Mouse (Mus musculus) adipose tissue, adult 10 weeks (tissue): ENCODE measurements around the gene S100pbp. TPM values are rescaled to one million over a fixed set of nuclear protein-coding genes. Genes with fewer than 3 reads are reported as not detected.

Source experiments
- polyA plus RNA-seq: library from polyadenylated mRNA; stranded (reverse); fragments of 350-450 nt; fragmentation: Illumina TruSeq; extraction: RNeasy Lipid Tissue Mini Kit (QIAGEN cat#74804); gene quantifications from one replicate; pipeline ENCODE4 v1.2.3, GENCODE M21; 2014; ENCODE audit warnings: low read depth, low replicate concordance

Gene S100pbp
- 24.2 TPM for polyA plus RNA-seq

DNA sequence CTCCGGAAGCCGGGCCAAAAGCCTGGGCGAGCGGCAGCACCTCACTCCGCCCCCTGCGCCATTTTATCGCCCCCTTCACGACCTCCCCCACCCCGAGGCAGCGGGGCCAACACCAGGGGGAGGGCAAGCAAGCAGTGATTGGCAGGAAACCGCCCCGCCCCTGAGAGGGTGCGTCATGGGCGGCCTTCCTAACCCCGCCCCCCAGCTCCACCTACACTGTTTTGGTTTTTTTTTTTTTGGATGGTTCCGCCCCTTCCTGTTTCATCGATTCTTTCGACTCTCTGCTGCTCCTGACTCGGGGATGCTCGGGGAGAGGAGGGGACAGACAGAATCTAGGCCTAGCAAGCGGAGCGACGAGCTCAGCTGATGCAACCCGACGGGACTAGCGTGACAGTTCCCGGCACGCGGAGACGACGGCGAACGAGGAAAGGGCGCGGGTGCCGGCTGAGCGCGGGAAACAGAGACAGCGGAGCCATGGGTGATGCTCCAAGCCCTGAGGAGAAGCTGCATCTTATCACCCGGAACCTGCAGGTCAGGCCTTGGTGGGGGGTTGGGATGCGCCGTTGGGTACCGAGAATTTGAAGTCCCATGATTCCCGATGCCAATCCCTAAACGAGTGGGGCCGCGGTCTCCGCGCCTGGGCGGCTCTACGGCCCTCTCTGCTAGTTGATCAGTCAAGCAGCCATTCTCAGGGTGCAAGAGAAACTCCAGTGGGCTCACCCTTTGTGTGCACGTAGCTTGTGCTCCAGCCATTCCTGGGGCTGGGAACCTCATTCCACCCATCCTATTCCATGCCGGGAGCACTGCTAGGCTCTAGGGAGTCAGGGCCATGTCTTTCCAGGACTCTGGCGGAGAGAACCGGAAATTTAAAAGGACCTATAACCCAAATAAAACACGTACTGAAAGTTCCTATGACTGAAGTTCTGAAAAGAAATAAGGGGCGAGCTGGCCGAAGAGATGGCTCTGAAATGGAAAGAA lies at the start of gene S100pbp, which contains the start of gene Yars:
Gene S100pbp, minus strand, starts transcription at position 186 of the 978 bp plus-strand sequence.
Gene Yars, plus strand, starts transcription at position 219 of the 978 bp plus-strand sequence.

DNA sequence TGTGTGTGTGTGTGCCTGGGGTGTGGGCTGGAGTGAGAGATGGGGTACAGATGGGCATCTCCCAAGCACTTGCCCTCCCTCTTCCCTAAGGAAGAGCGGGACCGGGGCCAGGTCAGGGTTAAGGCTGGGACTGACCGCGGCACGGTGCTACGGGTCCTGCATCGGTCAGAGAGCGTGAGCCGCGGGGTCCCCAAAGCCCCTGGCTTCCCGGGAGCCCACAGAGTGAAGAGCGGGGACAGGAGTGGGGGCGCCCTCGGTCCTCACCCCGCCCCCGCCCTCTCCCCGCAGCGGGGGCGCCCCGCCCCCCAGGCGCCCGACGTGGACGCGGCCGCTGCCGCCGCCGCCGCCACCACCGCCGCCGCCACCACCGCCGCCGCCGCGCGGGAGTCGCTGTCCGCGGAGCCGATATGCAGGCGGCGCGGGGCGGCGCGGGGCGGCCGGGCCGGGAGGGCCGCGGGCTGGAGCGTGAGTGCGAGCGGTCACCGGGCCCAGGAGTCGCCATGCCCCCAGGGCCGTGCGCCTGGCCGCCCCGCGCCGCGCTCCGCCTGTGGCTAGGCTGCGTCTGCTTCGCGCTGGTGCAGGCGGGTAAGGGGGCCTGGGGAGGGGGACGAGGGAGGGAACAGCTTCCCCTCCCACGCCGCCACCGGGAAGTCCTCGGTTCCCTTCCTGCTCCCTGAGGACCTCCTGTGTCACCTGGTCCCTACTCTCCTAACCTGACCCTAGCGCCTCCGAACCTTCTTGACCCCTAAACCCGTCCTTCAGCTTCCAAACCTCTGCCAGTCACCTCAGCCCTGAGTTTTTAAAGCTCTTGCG lies 52.7 kb downstream of the S100pbp start, which contains the start of gene Fndc5:
Gene Fndc5, plus strand, starts transcription at position 421 of the 813 bp plus-strand sequence.

DNA sequence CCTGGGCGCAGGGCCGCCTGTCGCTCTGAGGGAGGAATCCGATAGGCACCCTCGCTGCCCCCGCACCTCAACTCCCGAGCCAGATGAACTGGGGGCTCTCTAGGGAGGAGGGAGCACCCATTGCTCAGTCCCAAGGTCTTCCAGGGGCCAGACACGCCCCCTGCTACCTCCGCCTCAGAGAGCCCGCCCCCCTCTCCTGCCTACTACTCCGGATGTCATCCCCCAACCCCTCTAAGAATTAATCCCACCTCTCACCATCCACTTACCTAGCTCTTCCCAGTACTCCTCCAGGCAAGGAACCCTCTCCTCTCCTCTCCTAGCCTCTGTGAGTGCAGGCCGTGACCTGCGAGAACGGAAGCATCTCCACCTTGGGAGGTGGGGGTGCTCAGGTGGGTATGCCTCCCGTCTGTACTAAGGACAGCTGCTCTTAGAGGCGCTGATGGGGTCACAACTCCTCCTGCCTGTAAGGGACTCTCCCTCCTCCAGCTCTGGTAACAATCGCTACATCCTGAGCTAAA lies 67.9 kb downstream of the S100pbp start, which contains the start of gene Hpca:
Gene Hpca, minus strand, starts transcription at position 468 of the 518 bp plus-strand sequence.

DNA sequence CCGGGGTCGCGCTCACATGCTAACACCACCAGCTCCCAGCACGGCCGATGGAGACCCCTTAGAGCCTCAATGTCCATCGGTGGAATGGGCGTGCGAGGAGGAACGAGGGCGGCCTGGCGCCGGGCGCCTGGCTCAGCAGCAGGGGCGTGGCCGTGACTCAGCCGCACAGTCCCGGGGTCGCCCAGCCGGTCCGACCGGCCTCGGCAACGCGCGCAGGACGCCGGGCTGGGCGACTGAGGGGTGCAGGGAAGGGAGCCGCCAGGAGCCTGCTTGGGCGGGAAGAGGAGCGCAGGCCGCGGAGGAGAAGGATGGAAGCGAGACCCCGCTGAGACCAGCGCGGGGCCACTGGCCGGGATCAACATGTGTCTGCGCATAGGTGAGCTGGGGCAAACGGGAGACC lies 84.2 kb downstream of the S100pbp start, which contains the start of gene Tmem54:
Gene Tmem54, plus strand, starts transcription at position 193 of the 400 bp plus-strand sequence.

Other genes starting within 250 kb of the S100pbp start
- gene Azin2, start 227.3 kb downstream of the S100pbp start, polyA plus RNA-seq = 23.1 TPM
- 118 TPM for gene Ak2, start 197.8 kb downstream of the S100pbp start, polyA plus RNA-seq
- gene Rnf19b, start 131.5 kb downstream of the S100pbp start, polyA plus RNA-seq = 34.1 TPM
- gene Tmem54, start 84.2 kb downstream of the S100pbp start, polyA plus RNA-seq = 1.5 TPM
- gene Hpca, start 67.7 kb downstream of the S100pbp start, polyA plus RNA-seq = 3.5 TPM
- 2.8 TPM for gene Fndc5, start 52.7 kb downstream of the S100pbp start, polyA plus RNA-seq
- gene Yars, start within 50 bp of the S100pbp start, polyA plus RNA-seq = 31.8 TPM
- 19.0 TPM for gene C77080, start 71.7 kb upstream of the S100pbp start, polyA plus RNA-seq
- gene Sync, start 97.9 kb upstream of the S100pbp start, polyA plus RNA-seq = 2.4 TPM
- gene Rbbp4, start 145.6 kb upstream of the S100pbp start, polyA plus RNA-seq = 58.2 TPM
- 75.2 TPM for gene Zbtb8os, start 146.0 kb upstream of the S100pbp start, polyA plus RNA-seq
- 11.8 TPM for gene Zbtb8a, start 188.4 kb upstream of the S100pbp start, polyA plus RNA-seq